Mouse (Mus musculus) layer of hippocampus, adult 6 months (tissue): Measurements from ENCODE around the gene Vmn1r189. TPM values are rescaled to one million over a fixed set of nuclear protein-coding genes. Genes with fewer than 3 reads are reported as not detected.

ENCODE experiments used
- long read RNA-seq, 2 experiments: library from polyadenylated mRNA; unstranded; transcript quantifications; one replicate each; pipeline ENCODE4 v2.0.0; 2019 to 2020
- microRNA-seq: library from miRNA; unstranded; fragments of <30 nt; microRNA quantifications from one replicate; pipeline ENCODE4 v1.2.0, GENCODE M21; 2020
- polyA plus RNA-seq: library from polyadenylated mRNA; unstranded; fragments of <200 nt; fragmentation: Nextera tagmentation; gene quantifications from 2 replicates; pipeline ENCODE4 v1.2.3, GENCODE M21; 2021

Vmn1r189 gene
- polyA plus RNA-seq = not detected in 2 replicates
- long read RNA-seq, experiment 1 = 0 reads
- long read RNA-seq, experiment 2 = 0 reads

DNA sequence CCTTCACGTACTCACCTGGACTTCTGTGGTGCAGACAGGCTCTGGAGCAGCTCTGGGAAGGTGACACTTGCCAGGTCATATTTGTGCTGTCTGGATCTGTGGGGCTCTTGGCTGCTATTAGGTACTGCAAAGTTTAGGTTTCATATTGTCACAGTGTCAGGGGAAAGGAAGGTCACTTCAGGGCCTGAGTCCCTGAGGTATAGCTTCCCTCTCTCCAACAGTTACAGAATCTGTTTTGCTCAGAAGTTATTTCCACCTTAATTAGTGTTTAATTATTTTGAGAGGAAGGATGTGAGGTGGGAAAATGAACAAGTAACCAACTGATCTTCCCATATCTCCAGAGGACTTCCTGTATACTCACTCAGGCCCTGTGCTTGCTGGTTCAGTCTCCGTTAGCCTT, at the start of gene Vmn1r189:
Gene Vmn1r189, minus strand, starts transcription at position 101 of the 400 bp plus-strand sequence.

DNA sequence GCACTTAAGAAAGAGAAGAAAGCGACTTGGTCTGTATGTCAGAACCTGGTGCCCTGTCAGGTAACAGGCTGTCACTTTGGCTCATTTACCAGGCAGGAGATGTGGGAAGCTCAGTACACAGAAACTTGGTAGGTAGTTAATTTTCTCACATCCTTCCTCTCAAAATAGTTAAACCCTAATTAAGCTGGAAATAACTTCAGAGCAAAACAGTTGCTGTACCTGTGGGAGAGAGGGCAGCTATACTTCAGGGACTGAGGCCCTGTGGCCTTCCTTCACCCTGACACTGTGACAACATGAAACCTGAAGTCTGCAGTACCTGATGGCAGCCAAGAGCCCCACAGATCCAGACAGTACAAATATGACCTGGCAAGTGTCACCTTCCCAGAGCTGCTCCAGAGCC, 21.5 kb downstream of the Vmn1r189 start, which contains the start of gene Vmn1r188:
Gene Vmn1r188, plus strand, starts transcription at position 301 of the 400 bp plus-strand sequence.

Small RNA genes lying within 50 kb of the gene (microRNA-seq; reads per million reads assigned to microRNA genes)
- not detected for gene Gm26300

Other genes starting within 250 kb of the Vmn1r189 start
- gene Zfp184, start 160.7 kb downstream of the Vmn1r189 start, polyA plus RNA-seq = 0.98 and 1.5 TPM in 2 replicates
- gene Pom121l2, start 124.6 kb downstream of the Vmn1r189 start, polyA plus RNA-seq = 0.09 TPM in 1 of 2 replicates, not detected in the other
- 1.5 TPM in 2 replicates for gene Prss16, start 96.1 kb downstream of the Vmn1r189 start, polyA plus RNA-seq
- gene Hist1h2ah, start 70.3 kb downstream of the Vmn1r189 start, polyA plus RNA-seq = not detected in 2 replicates
- gene Hist1h2bk, start 70.0 kb downstream of the Vmn1r189 start, polyA plus RNA-seq = 0.39 and 0.97 TPM in 2 replicates
- gene Hist1h4i, start 64.5 kb downstream of the Vmn1r189 start, polyA plus RNA-seq = 7.9 and 15.8 TPM in 2 replicates
- 0.65 TPM in 1 of 2 replicates, not detected in the other for gene Hist1h2ag, start 62.9 kb downstream of the Vmn1r189 start, polyA plus RNA-seq
- 1.7 TPM in 1 of 2 replicates, not detected in the other for gene Hist1h2bj, start 62.6 kb downstream of the Vmn1r189 start, polyA plus RNA-seq
- not detected in 2 replicates for gene Vmn1r188, start 21.4 kb downstream of the Vmn1r189 start, polyA plus RNA-seq
- gene Vmn1r191, start 78.1 kb upstream of the Vmn1r189 start, polyA plus RNA-seq = not detected in 2 replicates
- not detected in 2 replicates for gene Vmn1r192, start 85.3 kb upstream of the Vmn1r189 start, polyA plus RNA-seq
- not detected in 2 replicates for gene Vmn1r193, start 117.3 kb upstream of the Vmn1r189 start, polyA plus RNA-seq
- not detected in 2 replicates for gene Vmn1r194, start 138.4 kb upstream of the Vmn1r189 start, polyA plus RNA-seq
- not detected in 2 replicates for gene Vmn1r195, start 164.7 kb upstream of the Vmn1r189 start, polyA plus RNA-seq
- gene Vmn1r196, start 184.1 kb upstream of the Vmn1r189 start, polyA plus RNA-seq = not detected in 2 replicates
- gene Vmn1r197, start 218.8 kb upstream of the Vmn1r189 start, polyA plus RNA-seq = not detected in 2 replicates
- not detected in 2 replicates for gene Vmn1r198, start 244.5 kb upstream of the Vmn1r189 start, polyA plus RNA-seq